Mouse (Mus musculus): ENCODE measurements around the gene Dhodh. TPM values are rescaled to one million over a fixed set of nuclear protein-coding genes. Genes with fewer than 3 reads are reported as not detected.

Gene Dhodh
- polyA plus RNA-seq, 1 experiment from 2014 or later, result 38.7 TPM

DNA sequence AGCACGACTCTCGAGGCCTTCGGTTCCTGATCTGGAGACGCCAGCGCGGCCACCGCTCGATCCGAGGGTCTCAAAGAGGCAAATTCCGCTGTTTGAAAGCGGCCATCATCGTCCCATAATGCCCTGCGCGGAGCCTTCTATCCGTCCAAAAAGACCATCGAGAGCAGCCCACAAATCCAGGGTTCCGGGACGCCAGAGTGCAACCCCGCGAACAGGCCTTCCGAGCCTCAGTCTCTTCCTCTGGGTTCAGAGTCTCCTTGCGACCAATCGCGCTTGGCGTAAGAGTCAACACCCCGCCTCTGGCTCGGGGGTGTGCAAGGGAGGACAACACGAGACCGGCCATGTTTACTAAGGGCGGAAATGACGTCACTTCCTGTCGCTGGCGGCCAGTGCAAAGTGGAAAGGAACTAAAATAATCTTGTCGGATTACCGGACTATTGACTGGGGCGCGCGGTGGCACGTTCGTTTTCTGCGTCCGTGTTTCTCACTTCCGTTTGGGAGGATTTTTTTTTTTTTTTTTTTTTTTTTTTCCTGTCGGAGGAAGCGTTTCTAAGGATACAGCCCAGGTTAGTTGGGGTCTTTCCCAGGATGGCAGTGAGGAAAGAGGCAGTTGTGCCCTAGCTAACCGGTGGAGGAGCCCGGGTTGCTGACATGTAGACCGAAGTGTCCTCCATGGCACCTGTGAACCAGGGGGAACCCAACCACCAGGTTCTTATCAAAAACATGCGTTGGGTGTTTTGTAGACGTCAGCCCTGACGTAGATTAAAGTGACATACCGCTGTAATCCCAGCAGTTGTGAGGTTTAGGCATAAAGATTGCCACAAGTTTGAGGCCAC lies 42.8 kb downstream of the Dhodh start, which contains the start of the genes Dhx38 and Txnl4b:
Gene Dhx38 (minus strand): TSS at position 364 of the 836 bp plus-strand sequence.
Gene Txnl4b (plus strand): TSS at position 395 of the 836 bp plus-strand sequence.
- H3K27me3 ChIP-seq (ENCODE audit: control insufficient read depth, insufficient read depth, low read length), result no peaks in the 10 kb centered on the region
- peak; percentile 100 for ATAC-seq (ENCODE audit: insufficient number of reproducible peaks, insufficient read depth, low FRiP score, low read depth)
- peaks cover 3 to 15% of the 10 kb centered on the region in 2 experiments for H3K4me1 ChIP-seq (ENCODE audit: control insufficient read depth in 2 of 2, insufficient read depth in 2 of 2, low read length in 2 of 2)
- H3K4me2 ChIP-seq (ENCODE audit: low read length), result peak within 1 kb of the TSS; percentile 81
- H3K9me3 ChIP-seq (ENCODE audit: control insufficient read depth, low read length), result no peaks in the 10 kb centered on the region
- H3K27ac ChIP-seq (replicated peaks in 1 of 2; ENCODE audit: control insufficient read depth in 1 of 2, insufficient read depth in 1 of 2, low read depth in 2 of 2, low read length in 2 of 2), result peak within 1 kb of the TSS; percentile 94 to 95
- peak within 1 kb of the TSS; percentile 86 to 94 for H3K4me3 ChIP-seq (ENCODE audit: control insufficient read depth in 1 of 2, insufficient read depth in 1 of 2, low read depth in 1 of 2, low read length in 2 of 2)
- peak within 1 kb of the TSS; percentile 96 for H3K9ac ChIP-seq (ENCODE audit: low read length)
- under 1% methylated on average over 52 of the region's 52 CpGs for WGBS
- H3K36me3 ChIP-seq (ENCODE audit: control insufficient read depth, insufficient read depth, low read length), result peaks cover 41% of the 10 kb centered on the region

GRCm38 (mm10) chr8:109564766-109565165 lies 43.7 kb downstream of the Dhodh start:
- Histone ChIP-seq H3K4me2 (ENCODE audit: low read length) (peak overlapping the region; percentile 81), H3K4me3 (ENCODE audit: control insufficient read depth in 1 of 2, insufficient read depth in 1 of 2, low read depth in 1 of 2, low read length in 2 of 2) (peak overlapping the region; percentile 86 to 94), H3K9me3 (ENCODE audit: control insufficient read depth, low read length) (no peaks in the 10 kb centered on the region), H3K4me1 (ENCODE audit: control insufficient read depth in 2 of 2, insufficient read depth in 2 of 2, low read length in 2 of 2) (peaks cover 3 to 15% of the 10 kb centered on the region in 2 experiments), H3K27me3 (ENCODE audit: control insufficient read depth, insufficient read depth, low read length) (no peaks in the 10 kb centered on the region), H3K36me3 (ENCODE audit: control insufficient read depth, insufficient read depth, low read length) (peaks cover 41% of the 10 kb centered on the region), H3K9ac (ENCODE audit: low read length) (peak overlapping the region; percentile 96), H3K27ac (replicated peaks in 1 of 2; ENCODE audit: control insufficient read depth in 1 of 2, insufficient read depth in 1 of 2, low read depth in 2 of 2, low read length in 2 of 2) (peak overlapping the region; percentile 94 to 95; a peak in 3 of 4 replicates)
- no peak for ATAC-seq (ENCODE audit: insufficient number of reproducible peaks, insufficient read depth, low FRiP score, low read depth)
- WGBS, result 3% methylated on average over 10 of the region's 10 CpGs

DNA sequence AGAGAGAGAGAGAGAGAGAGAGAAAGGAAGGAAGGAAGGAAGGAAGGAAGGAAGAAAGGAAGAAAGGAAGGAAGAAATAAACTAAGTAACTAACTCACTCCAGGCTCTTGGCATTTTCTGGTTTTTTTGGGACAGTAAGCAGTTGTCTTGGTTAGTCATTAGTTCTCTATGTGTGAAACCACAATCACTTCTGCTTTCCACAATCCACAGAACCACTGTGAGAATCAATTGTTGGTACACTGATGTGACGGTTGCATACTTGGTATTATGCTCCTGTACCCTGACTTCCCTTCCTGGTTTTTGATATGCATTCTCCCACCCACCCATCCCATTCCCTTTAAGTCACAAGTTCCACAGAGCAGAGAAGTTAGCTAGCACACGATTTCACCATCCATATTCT lies 44.6 kb downstream of the Dhodh start:
- no peak overlapping the region for H3K27ac ChIP-seq (replicated peaks in 1 of 2; ENCODE audit: control insufficient read depth in 1 of 2, insufficient read depth in 1 of 2, low read depth in 2 of 2, low read length in 2 of 2)
- ATAC-seq (ENCODE audit: insufficient number of reproducible peaks, insufficient read depth, low FRiP score, low read depth), result no peak
- no peak overlapping the region for H3K4me3 ChIP-seq (ENCODE audit: control insufficient read depth in 1 of 2, insufficient read depth in 1 of 2, low read depth in 1 of 2, low read length in 2 of 2)
- no peaks in the 10 kb centered on the region for H3K27me3 ChIP-seq (ENCODE audit: control insufficient read depth, insufficient read depth, low read length)
- H3K4me1 ChIP-seq (ENCODE audit: control insufficient read depth in 2 of 2, insufficient read depth in 2 of 2, low read length in 2 of 2), result peaks cover 3 to 15% of the 10 kb centered on the region in 2 experiments
- 72% methylated on average over 2 of the region's 2 CpGs for WGBS
- no peaks in the 10 kb centered on the region for H3K9me3 ChIP-seq (ENCODE audit: control insufficient read depth, low read length)
- no peak overlapping the region for H3K4me2 ChIP-seq (ENCODE audit: low read length)
- peaks cover 41% of the 10 kb centered on the region for H3K36me3 ChIP-seq (ENCODE audit: control insufficient read depth, insufficient read depth, low read length)
- H3K9ac ChIP-seq (ENCODE audit: low read length), result no peak overlapping the region

GRCm38 (mm10) chr8:109551663-109552062 lies 56.8 kb downstream of the Dhodh start:
- H3K9ac ChIP-seq (ENCODE audit: low read length), result no peak overlapping the region
- peaks cover 100% of the 10 kb centered on the region for H3K36me3 ChIP-seq (ENCODE audit: control insufficient read depth, insufficient read depth, low read length)
- no peaks in the 10 kb centered on the region for H3K4me1 ChIP-seq (ENCODE audit: control insufficient read depth in 2 of 2, insufficient read depth in 2 of 2, low read length in 2 of 2)
- ATAC-seq (ENCODE audit: insufficient number of reproducible peaks, insufficient read depth, low FRiP score, low read depth), result no peak
- H3K27ac ChIP-seq (replicated peaks in 1 of 2; ENCODE audit: control insufficient read depth in 1 of 2, insufficient read depth in 1 of 2, low read depth in 2 of 2, low read length in 2 of 2), result no peak overlapping the region
- H3K9me3 ChIP-seq (ENCODE audit: control insufficient read depth, low read length), result no peaks in the 10 kb centered on the region
- no peak overlapping the region for H3K4me3 ChIP-seq (ENCODE audit: control insufficient read depth in 1 of 2, insufficient read depth in 1 of 2, low read depth in 1 of 2, low read length in 2 of 2)
- H3K27me3 ChIP-seq (ENCODE audit: control insufficient read depth, insufficient read depth, low read length), result no peaks in the 10 kb centered on the region
- no peak overlapping the region for H3K4me2 ChIP-seq (ENCODE audit: low read length)
- WGBS, result 37% methylated on average over 3 of the region's 3 CpGs

- WGBS, result 48% methylated on average over 3 of the region's 3 CpGs
- Histone ChIP-seq H3K36me3 (ENCODE audit: control insufficient read depth, insufficient read depth, low read length) (peaks cover 29% of the 10 kb centered on the region), H3K27me3 (ENCODE audit: control insufficient read depth, insufficient read depth, low read length) (no peaks in the 10 kb centered on the region), H3K27ac (replicated peaks in 1 of 2; ENCODE audit: control insufficient read depth in 1 of 2, insufficient read depth in 1 of 2, low read depth in 2 of 2, low read length in 2 of 2) (no peak overlapping the region), H3K4me2 (ENCODE audit: low read length) (no peak overlapping the region), H3K9ac (ENCODE audit: low read length) (no peak overlapping the region), H3K4me1 (ENCODE audit: control insufficient read depth in 2 of 2, insufficient read depth in 2 of 2, low read length in 2 of 2) (no peaks in the 10 kb centered on the region), H3K9me3 (ENCODE audit: control insufficient read depth, low read length) (no peaks in the 10 kb centered on the region), H3K4me3 (ENCODE audit: control insufficient read depth in 1 of 2, insufficient read depth in 1 of 2, low read depth in 1 of 2, low read length in 2 of 2) (no peak overlapping the region)
- ATAC-seq (ENCODE audit: insufficient number of reproducible peaks, insufficient read depth, low FRiP score, low read depth), result no peak
Observed at GRCm38 (mm10) chr8:109544049-109544448, 64.4 kb downstream of the Dhodh start.

DNA sequence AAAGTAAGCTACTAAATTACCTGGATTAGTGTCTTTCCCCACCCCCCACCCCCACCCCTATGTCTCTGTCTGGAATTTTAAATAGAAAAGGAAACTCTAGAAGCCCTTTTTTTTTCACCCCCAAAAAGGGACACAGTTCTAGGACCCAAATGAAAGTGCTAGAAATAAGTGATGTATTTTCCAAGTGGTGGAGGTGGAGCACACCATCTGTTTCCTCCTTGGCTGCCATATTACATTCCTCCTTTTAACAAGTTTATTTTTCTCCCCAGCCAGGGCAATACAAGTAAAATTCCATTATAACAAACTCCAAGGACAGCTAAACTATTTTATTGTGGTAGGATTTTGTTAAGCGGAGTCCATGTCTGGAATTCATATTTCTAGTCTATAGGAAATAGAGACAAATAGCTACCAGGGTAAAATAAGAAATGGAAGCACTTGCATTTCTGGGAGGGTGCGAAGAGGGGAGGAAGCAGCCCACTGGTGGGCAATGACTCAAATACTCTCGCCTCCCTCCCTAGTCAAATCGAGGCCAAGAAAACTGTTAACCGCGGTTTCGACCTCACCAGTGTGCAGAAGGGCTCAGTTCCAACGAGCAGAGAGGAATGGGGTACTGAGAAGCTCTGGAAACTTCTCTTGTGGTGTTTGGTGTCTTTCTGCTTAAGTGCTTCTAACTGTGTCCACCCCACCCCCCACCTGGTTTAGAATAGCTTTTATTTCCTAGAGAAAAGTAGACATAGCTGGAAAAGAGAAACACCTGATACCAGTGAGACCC lies 65.5 kb downstream of the Dhodh start:
- H3K36me3 ChIP-seq (ENCODE audit: control insufficient read depth, insufficient read depth, low read length), result peaks cover 18% of the 10 kb centered on the region
- no peaks in the 10 kb centered on the region for H3K9me3 ChIP-seq (ENCODE audit: control insufficient read depth, low read length)
- 76% methylated on average over 8 of the region's 8 CpGs for WGBS
- no peak overlapping the region for H3K4me2 ChIP-seq (ENCODE audit: low read length)
- H3K27ac ChIP-seq (replicated peaks in 1 of 2; ENCODE audit: control insufficient read depth in 1 of 2, insufficient read depth in 1 of 2, low read depth in 2 of 2, low read length in 2 of 2), result no peak overlapping the region
- no peak overlapping the region for H3K9ac ChIP-seq (ENCODE audit: low read length)
- no peaks in the 10 kb centered on the region for H3K27me3 ChIP-seq (ENCODE audit: control insufficient read depth, insufficient read depth, low read length)
- no peaks in the 10 kb centered on the region for H3K4me1 ChIP-seq (ENCODE audit: control insufficient read depth in 2 of 2, insufficient read depth in 2 of 2, low read length in 2 of 2)
- no peak overlapping the region for H3K4me3 ChIP-seq (ENCODE audit: control insufficient read depth in 1 of 2, insufficient read depth in 1 of 2, low read depth in 1 of 2, low read length in 2 of 2)
- no peak for ATAC-seq (ENCODE audit: insufficient number of reproducible peaks, insufficient read depth, low FRiP score, low read depth)

GRCm38 (mm10) chr8:109542165-109542564 lies 66.3 kb downstream of the Dhodh start:
- no peak for ATAC-seq (ENCODE audit: insufficient number of reproducible peaks, insufficient read depth, low FRiP score, low read depth)
- no peaks in the 10 kb centered on the region for H3K9me3 ChIP-seq (ENCODE audit: control insufficient read depth, low read length)
- H3K36me3 ChIP-seq (ENCODE audit: control insufficient read depth, insufficient read depth, low read length), result peaks cover 10% of the 10 kb centered on the region
- H3K9ac ChIP-seq (ENCODE audit: low read length), result no peak overlapping the region
- no peaks in the 10 kb centered on the region for H3K4me1 ChIP-seq (ENCODE audit: control insufficient read depth in 2 of 2, insufficient read depth in 2 of 2, low read length in 2 of 2)
- 65% methylated on average over 5 of the region's 5 CpGs for WGBS
- no peak overlapping the region for H3K4me2 ChIP-seq (ENCODE audit: low read length)
- H3K4me3 ChIP-seq (ENCODE audit: control insufficient read depth in 1 of 2, insufficient read depth in 1 of 2, low read depth in 1 of 2, low read length in 2 of 2), result no peak overlapping the region
- no peaks in the 10 kb centered on the region for H3K27me3 ChIP-seq (ENCODE audit: control insufficient read depth, insufficient read depth, low read length)
- no peak overlapping the region for H3K27ac ChIP-seq (replicated peaks in 1 of 2; ENCODE audit: control insufficient read depth in 1 of 2, insufficient read depth in 1 of 2, low read depth in 2 of 2, low read length in 2 of 2)

Measured in heart, embryonic 14.5 days (tissue).